Mouse (Mus musculus) activated CD4-positive, CD25-positive, alpha-beta regulatory T cell, adult 4 months (primary cell): ENCODE measurements at regions not wholly inside any gene's neighbourhood (a gene's known extent, or its start where the extent isn't known, plus 50 kb on each side); places are given as distances from the start of the nearest gene placed in this dataset.
A peak's percentile ranks its signal among the peaks of the same experiment; 100 is the strongest.

Source experiments
- ATAC-seq: one replicate; pipeline ENCODE4 v1.8.0; 2017

GRCm38 (mm10) chr3:58089344-58090139 is 241.7 kb upstream of the Pfn2 start:
- no peak for ATAC-seq

GRCm38 (mm10) chr3:58090396-58090795 is 242.5 kb upstream of the Pfn2 start:
- no peak for ATAC-seq

- ATAC-seq: no peak
Observed at GRCm38 (mm10) chr3:58091466-58092176, 243.7 kb upstream of the Pfn2 start.

DNA sequence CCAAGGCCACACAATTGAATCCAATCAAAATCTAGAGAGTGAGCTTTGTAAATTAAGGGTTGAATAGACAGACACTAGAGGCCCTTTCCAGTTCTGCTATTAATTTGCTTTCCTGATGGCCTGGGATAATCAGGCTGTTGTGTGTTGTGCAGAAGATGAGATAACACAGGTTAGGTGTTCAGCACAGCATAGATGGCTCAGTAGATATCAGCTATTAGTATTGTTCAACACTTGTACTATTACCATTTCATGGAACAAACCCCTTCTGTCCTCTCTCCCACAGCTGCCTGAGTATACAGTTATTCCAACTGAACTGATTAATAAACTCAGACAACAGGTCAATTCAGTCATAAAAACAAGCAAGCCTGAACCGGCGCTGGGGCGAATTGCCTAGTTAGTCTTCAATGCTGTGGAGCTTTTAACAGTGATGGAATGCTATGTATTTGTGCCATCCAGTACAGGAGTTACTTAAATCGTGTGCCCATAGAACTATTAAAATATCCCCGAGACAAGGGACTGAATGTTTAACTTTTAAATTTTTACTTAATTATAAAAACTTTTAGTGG is 263.1 kb upstream of the Pfn2 start:
- ATAC-seq: no peak

GRCm38 (mm10) chr3:58112431-58112856 is 264.6 kb upstream of the Pfn2 start:
- ATAC-seq: no peak

DNA sequence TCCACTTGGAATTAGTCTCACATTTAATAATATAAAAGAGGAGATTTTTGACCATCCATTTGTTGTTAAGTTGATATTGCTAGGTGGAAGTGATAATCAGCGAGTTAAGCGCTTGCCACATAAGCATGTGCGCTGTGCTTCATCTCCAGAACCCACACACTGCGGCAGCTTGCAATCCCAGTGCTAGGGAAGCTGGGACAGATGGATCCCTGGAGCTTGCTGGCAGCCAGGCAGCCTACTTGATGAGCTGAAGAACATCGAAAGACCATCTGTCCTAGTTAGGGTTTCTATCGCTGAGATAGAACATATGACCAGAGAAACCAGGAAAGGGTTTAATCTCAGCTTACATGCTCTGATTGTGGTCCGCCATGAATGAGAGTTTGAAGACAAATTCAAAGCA is 266.1 kb upstream of the Pfn2 start:
- ATAC-seq: no peak

- no peak for ATAC-seq
Observed at GRCm38 (mm10) chr3:58115511-58115910, 267.6 kb upstream of the Pfn2 start.

GRCm38 (mm10) chr3:58116848-58117247 is 269.0 kb upstream of the Pfn2 start:
- ATAC-seq: no peak

DNA sequence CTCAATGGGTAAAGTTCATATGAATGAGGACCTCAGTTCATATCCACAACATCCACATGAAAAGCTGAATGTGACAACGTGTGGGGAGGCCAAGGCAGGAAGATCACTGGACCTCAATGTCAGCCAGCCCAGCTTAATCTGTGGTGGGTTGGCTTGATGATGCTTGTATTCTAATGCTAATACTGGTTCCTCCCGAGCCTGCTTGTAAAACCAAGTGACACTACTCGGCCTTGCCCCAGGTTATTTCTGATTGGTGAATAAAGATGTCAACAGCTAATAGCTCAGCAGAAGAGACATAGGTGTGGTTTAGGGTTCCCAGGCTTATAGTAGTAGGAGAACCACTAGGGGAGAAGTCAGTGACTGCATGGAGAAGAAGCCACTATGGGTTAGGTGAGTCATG is 272.2 kb upstream of the Pfn2 start:
- no peak for ATAC-seq

DNA sequence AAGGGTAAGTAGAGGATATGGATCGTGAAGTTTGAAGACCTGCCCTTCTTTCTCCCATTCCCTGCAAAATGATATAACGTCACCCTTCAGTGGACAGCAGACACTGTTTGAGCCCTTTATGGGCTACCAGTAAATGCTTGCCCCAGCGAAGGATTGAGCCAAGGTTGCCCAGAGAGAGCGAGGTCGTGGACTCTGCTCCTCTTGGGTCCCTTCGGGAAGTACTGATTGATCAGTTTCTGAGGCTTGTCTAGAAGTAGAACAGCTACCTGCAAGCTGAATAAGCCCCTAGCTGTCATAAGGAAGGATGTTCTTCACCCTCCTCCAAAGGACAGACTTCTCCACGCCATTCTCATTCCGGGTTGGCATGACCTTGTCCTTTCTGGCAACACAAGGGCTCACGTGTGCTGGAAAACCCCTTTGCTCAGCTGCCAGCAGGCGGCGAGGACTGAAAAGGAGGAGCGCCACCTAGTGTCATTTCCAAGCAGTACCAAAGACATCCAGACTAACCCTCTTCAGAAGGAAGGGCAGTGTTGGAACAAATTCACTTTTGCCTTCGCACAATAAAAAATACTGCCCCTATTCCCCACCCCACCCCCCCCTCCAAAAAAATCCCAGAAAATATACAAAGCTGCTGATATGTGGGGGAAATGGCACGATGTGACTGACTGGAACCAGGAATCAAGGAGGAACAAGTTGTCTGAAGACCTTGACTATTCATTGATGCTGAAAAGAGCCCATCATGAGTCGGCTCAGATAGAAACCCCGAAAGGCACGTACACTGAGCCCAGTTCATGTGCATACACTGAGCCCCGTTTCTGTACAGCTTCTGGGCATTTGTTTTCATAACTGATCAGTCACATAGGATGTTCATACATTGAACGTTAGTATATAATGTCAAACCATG is 274.8 kb upstream of the Pfn2 start:
- peak; percentile 90 for ATAC-seq

- no peak for ATAC-seq
Observed at GRCm38 (mm10) chr3:58123396-58124077, 275.7 kb upstream of the Pfn2 start.

GRCm38 (mm10) chr3:58124886-58125285 is 277.0 kb upstream of the Pfn2 start:
- no peak for ATAC-seq

DNA sequence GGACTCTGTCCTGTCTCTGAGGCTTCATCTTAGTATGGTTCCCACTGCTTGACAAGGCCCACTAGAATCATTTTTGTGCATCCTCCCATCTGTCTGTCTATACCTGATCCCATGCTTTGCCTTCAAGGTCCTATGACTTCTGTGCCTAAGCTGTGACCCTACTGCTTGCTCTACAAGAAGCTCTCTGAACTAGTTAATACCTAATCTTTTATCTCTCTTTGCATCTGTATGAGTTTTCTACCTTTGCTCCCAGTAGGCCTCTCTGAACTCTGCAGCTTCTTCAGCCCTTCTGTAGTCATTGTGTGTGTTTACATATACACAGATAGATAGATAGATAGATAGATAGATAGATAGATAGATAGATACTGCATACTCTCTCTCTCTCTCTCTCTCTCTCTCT is 279.1 kb upstream of the Pfn2 start:
- ATAC-seq: no peak

DNA sequence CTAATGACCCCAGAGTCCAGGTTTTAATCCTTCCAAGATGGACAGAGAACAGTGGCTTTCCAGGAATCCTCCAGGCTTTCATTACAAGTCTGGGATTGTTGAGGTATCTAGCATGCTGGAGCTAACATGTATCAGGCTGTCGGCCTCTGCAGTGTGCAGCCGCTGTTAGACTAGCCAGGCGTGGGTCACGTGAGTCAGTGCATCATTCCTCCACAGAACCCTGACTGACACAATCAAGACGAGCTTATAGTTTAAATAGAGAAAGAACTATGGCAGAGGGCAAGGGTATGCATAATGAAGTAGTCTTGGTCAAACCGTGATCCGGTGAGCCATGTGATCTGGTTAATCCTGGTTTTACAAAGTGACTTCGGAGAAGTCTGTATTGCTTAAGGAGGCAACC is 280.2 kb upstream of the Pfn2 start:
- ATAC-seq: no peak

- ATAC-seq: no peak
Observed at GRCm38 (mm10) chr3:58129358-58129903, 281.6 kb upstream of the Pfn2 start.

GRCm38 (mm10) chr3:58135607-58136365 is 278.7 kb upstream of the Tsc22d2 start:
- no peak for ATAC-seq

DNA sequence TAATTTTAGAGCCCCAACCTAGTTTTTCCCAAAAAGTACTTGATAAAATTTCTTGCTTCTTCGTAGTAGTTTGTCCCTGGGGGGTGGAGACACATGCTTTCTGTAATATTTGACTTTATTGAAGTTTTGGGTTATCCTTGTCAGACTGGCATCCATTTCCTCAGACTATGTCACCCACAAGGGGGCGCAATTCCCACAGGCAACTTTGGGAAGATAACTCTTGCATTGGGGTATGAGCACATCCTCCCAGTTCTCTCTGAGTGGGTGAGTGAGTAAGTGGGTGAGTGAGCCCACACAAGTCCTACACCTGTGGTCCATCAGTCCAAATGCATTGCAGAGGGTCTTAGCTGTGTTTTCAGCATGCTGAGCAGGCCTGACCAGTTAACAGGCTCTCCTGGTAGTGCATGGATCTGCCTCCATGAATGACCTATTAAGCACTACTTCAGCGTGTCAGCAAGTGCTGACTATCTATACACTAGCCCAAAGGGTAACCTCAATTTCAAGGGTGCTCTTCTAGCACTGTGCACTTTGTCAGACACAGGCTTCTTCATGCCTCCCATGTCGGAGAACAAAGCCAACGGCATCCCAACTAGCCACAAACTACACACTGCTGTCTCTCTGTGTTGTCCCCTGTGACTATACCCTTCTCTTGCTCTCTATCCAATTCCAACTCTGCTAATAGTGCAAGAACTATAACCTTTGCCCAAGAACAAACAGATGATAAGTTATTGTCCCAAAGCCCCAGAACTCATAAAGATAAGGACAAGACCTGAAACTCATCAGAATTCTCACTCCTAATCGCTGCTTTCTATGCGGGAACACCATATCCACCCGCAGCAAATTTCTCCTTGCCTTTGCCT is 275.6 kb upstream of the Tsc22d2 start:
- no peak for ATAC-seq

- ATAC-seq: no peak
Observed at GRCm38 (mm10) chr3:58146108-58146507, 268.4 kb upstream of the Tsc22d2 start.

DNA sequence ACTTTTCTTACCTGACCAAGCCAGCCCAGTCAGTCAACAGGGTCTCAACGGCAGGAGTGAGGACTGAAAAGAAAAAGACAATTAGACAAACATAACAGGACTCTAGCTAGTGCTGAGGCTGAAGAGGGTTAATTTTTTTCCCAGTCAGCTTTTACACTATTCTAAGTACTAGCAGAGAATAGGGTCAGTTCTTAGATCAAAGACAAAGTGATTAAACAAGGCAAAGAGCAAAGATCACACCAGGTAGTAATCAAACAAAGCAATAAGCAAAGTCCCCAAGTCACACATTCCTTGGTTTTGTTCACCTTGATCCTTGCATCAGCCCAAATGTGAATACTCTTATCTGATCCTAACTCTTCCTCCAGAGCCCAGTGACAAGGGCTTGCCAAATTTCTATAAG is 267.8 kb upstream of the Tsc22d2 start:
- ATAC-seq: no peak

GRCm38 (mm10) chr3:58153141-58153540 is 261.4 kb upstream of the Tsc22d2 start:
- ATAC-seq: no peak
